Mouse (Mus musculus) heart, adult 2 months (tissue): ENCODE measurements around the gene Myo7a.

Source experiments
- EP300 ChIP-seq: fragments of 200-500 bp; IDR thresholded peaks from 2 replicates; pipeline ENCODE4 v1.6.1; 2011; ENCODE audit warnings: low read depth, low read length, control low read depth; ENCODE audit not compliant: insufficient read depth
- POLR2A ChIP-seq: fragments of 200-500 bp; IDR thresholded peaks from 2 replicates; pipeline ENCODE4 v1.6.1; 2011; ENCODE audit warnings: mild to moderate bottlenecking, low read depth, low read length, control low read depth; ENCODE audit not compliant: insufficient read depth

GRCm38 (mm10) chr7:98119961-98120232 lies 573 bp upstream of the Myo7a start:
- TF ChIP-seq POLR2A = no peak
- TF ChIP-seq EP300 = no peak
